Mouse (Mus musculus) heart, embryonic 13.5 days (tissue): ENCODE measurements around the gene Mon2. TPM values are rescaled to one million over a fixed set of nuclear protein-coding genes. Genes with fewer than 3 reads are reported as not detected.

Experiments
- ATAC-seq: fragments of 200-750 bp; cut with Nextera tagmentation; 2 replicates; pipeline ENCODE4 v1.8.0; 2017; ENCODE audit warnings: moderate TSS enrichment; ENCODE audit not compliant: insufficient number of reproducible peaks, low FRiP score, low TSS enrichment; ENCODE audit errors: extremely low read depth
- H3K27ac ChIP-seq: fragments of 300-500 bp; sonication (generic); replicated peaks from 2 replicates; pipeline ENCODE4 v1.5.1; 2015; ENCODE audit warnings: moderate library complexity, mild to moderate bottlenecking, inconsistent platforms
- H3K27me3 ChIP-seq: fragments of 300-500 bp; sonication (generic); replicated peaks from 2 replicates; pipeline ENCODE4 v1.6.1; 2015; ENCODE audit warnings: mild to moderate bottlenecking, inconsistent platforms
- H3K36me3 ChIP-seq: fragments of 300-500 bp; sonication (generic); 2 replicates; pipeline ENCODE4 v1.6.1; 2015; ENCODE audit warnings: mild to moderate bottlenecking, inconsistent platforms
- H3K4me1 ChIP-seq: fragments of 300-500 bp; sonication (generic); 2 replicates; pipeline ENCODE4 v1.6.1; 2015; ENCODE audit warnings: inconsistent platforms
- H3K4me2 ChIP-seq: fragments of 300-500 bp; sonication (generic); 2 replicates; pipeline ENCODE4 v1.6.1; 2015; ENCODE audit warnings: inconsistent platforms, mild to moderate bottlenecking, moderate library complexity
- H3K4me3 ChIP-seq: fragments of 300-500 bp; sonication (generic); 2 replicates; pipeline ENCODE4 v1.5.1; 2015; ENCODE audit warnings: moderate library complexity, mild to moderate bottlenecking, inconsistent platforms
- H3K9ac ChIP-seq: fragments of 300-500 bp; sonication (generic); 2 replicates; pipeline ENCODE4 v1.6.1; 2015; ENCODE audit warnings: inconsistent platforms, mild to moderate bottlenecking, moderate library complexity
- H3K9me3 ChIP-seq: fragments of 300-500 bp; sonication (generic); 2 replicates; pipeline ENCODE4 v1.6.1; 2016; ENCODE audit warnings: inconsistent platforms
- WGBS: fragments of 180-500 bp; shearing (Covaris S2); methylation state at CpG from one replicate; pipeline ENCODE4 v1.1.7; 2015; ENCODE audit warnings: mixed read lengths; 5-methylcytosine and 5-hydroxymethylcytosine counted together
- polyA plus RNA-seq: library from polyadenylated mRNA; unstranded; fragments of >200 nt; fragmentation: Nextera tagmentation; extraction: Ambion mirVana; gene quantifications from 2 replicates; pipeline ENCODE4 v1.2.1, GENCODE M21; 2015

Mon2 gene
- 18.5 and 21.0 TPM in 2 replicates for polyA plus RNA-seq

DNA sequence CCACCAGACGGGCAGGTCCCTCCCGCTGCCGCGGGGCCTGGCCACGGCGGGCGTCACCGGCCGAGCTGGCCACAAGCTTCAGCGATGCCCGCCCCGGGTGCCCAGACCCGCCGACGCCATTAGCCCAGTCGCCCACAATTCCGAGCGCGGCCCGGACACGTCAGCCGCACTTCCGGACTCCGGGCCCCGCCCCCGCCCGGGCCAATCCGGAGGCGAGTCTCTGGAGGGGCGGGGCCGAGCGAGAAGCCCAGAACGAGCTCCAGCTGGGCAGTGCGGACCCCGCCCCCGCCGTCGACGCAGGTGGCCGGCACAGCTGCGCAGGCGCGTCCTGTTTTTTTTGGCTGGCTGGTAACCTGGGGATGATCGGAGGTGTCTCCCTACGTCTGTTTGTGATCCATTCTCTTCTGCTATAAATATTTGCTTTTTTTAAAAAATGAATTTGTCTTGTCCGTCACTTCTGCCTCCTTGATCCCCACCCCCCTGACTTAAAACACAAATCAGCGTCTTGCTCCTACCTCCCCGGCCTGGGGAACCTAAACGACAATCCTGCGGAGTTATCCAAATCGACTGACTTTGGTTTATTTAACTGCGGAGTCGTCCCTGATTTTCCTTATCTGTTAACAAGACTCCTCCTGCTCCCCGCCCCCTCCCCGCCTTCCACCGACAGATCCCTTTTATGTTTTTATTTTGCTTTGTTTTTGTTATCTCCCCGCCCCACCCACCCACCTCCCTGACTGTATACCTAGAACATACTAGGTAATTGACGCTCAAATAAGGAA lies at the start of gene Mon2:
TSS of gene Mon2 (minus strand) at position 261 of the 779 bp plus-strand sequence.
- peak within 1 kb of the TSS; percentile 98 for H3K9ac ChIP-seq

DNA sequence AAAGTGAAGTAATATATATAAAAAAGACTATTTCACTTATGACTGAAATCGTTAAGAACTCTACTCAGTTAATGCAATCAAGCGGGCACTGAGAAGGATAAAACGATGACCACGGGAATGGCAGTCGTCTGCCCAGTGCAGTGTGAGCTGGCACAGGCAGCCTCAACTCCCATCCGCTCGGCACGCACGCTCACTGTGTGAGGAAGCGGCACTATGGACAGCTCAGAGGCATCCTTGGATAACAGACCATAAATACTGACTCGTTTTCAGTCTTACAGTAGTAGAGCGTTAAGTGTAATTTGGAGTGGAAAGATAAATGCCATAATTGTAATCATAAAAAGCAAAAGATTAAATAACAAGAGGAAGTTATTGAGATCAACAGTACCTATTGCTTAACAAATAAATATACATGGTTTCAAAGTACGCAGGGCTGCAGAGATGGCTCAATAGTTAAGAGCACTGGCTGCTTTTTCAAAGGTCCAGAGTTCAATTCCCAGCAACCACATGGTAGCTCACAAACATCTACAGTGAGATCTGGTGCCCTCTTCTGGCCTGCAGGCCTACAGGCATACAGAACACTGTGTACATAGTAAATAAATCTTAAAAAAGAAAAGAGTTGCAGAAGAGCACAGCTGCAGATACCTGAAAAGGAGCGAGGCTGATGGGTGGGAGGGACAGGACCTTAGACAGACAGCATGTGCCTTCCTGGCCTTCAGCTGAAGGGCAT lies 44.5 kb upstream of the Mon2 start:
- no peak for ATAC-seq
- Histone ChIP-seq H3K9me3 (no peaks in the 10 kb centered on the region), H3K27ac (no peak overlapping the region), H3K27me3 (no peaks in the 10 kb centered on the region), H3K4me2 (no peak overlapping the region), H3K4me3 (no peak overlapping the region), H3K36me3 (peaks cover 94% of the 10 kb centered on the region), H3K4me1 (0 out of 2 replicates have a peak, but pooled peaks cover 3% of the 10 kb centered on the region), H3K9ac (no peak overlapping the region)
- WGBS = 94% methylated on average over 14 of the region's 14 CpGs

More for the DNA sequence above, at the start of gene Mon2:
- H3K4me2 ChIP-seq = peak within 1 kb of the TSS; percentile 88
- peaks cover 34% of the 10 kb centered on the region for H3K4me1 ChIP-seq
- ATAC-seq = peak; percentile 99
- H3K36me3 ChIP-seq = peaks cover 9% of the 10 kb centered on the region
- H3K27me3 ChIP-seq = 0 out of 2 replicates have a peak, but pooled peaks cover 5% of the 10 kb centered on the region
- peak within 1 kb of the TSS; percentile 86 for H3K27ac ChIP-seq
- peak within 1 kb of the TSS; percentile 97 for H3K4me3 ChIP-seq
- no peaks in the 10 kb centered on the region for H3K9me3 ChIP-seq
- under 1% methylated on average over 58 of the region's 58 CpGs for WGBS

- H3K36me3 ChIP-seq = peaks cover 90% of the 10 kb centered on the region
These were observed 40.6 kb upstream of the Mon2 start for GRCm38 (mm10) chr10:123116861-123117260.

GRCm38 (mm10) chr10:123113466-123113865 lies 37.2 kb upstream of the Mon2 start:
- WGBS = 92% methylated on average over 8 of the region's 8 CpGs
- Histone ChIP-seq H3K36me3 (peaks cover 78% of the 10 kb centered on the region), H3K27ac (no peak overlapping the region), H3K4me2 (no peak overlapping the region), H3K4me1 (0 out of 2 replicates have a peak, but pooled peaks cover 3% of the 10 kb centered on the region), H3K4me3 (no peak overlapping the region), H3K27me3 (no peaks in the 10 kb centered on the region), H3K9me3 (no peaks in the 10 kb centered on the region), H3K9ac (no peak overlapping the region)
- no peak for ATAC-seq

More at GRCm38 (mm10) chr10:123116861-123117260, 40.6 kb upstream of the Mon2 start:
- no peak overlapping the region for H3K4me2 ChIP-seq
- no peaks in the 10 kb centered on the region for H3K4me1 ChIP-seq
- no peaks in the 10 kb centered on the region for H3K9me3 ChIP-seq
- H3K9ac ChIP-seq = no peak overlapping the region
- WGBS = 82% methylated on average over 14 of the region's 14 CpGs
- H3K27ac ChIP-seq = no peak overlapping the region
- H3K27me3 ChIP-seq = no peaks in the 10 kb centered on the region
- ATAC-seq = no peak
- H3K4me3 ChIP-seq = no peak overlapping the region

- Histone ChIP-seq H3K36me3 (peaks cover 73% of the 10 kb centered on the region), H3K27ac (no peak overlapping the region), H3K4me3 (no peak overlapping the region), H3K9me3 (no peaks in the 10 kb centered on the region), H3K4me2 (no peak overlapping the region), H3K27me3 (no peaks in the 10 kb centered on the region), H3K4me1 (0 out of 2 replicates have a peak, but pooled peaks cover 3% of the 10 kb centered on the region), H3K9ac (no peak overlapping the region)
- no peak for ATAC-seq
- WGBS = 88% methylated on average over 9 of the region's 9 CpGs
These were observed 36.5 kb upstream of the Mon2 start for GRCm38 (mm10) chr10:123112787-123113168.

DNA sequence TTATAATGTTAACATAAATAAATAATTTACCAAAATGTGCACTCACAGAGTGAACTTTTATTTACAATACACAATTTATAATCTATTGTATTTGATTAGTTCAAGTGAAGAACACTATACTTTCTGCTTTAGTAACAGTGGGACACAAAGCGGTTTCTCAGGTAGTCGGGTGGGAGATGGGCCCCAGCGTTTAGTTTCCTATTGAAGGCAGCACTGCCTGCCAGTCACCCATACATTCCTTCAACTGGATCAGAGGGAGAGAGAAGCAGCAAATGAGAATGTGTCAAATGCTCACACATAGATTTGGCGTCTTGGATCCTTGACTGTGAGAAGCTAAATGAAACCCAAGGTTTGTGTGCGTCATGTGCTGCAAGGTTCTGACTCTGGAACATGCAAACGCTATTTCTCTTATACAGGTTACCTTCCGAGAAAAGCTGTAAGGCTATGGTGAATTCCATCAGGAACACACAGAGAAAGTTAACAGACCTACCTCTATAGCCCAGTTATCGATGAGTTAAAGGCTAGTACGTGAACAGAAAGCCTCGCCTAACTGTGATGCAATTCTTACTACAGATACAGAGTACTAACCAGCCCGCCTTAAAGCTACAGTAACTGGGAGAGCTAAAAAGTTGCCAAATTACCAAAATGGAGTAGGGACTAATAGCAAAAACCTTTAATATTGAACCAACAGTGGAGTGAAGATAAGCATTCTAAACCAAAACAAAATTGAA lies 35.9 kb upstream of the Mon2 start:
- H3K9me3 ChIP-seq = no peaks in the 10 kb centered on the region
- no peak overlapping the region for H3K4me3 ChIP-seq
- no peak overlapping the region for H3K9ac ChIP-seq
- H3K4me2 ChIP-seq = no peak overlapping the region
- 87% methylated on average over 11 of the region's 11 CpGs for WGBS
- no peak overlapping the region for H3K27ac ChIP-seq
- H3K4me1 ChIP-seq = 0 out of 2 replicates have a peak, but pooled peaks cover 3% of the 10 kb centered on the region
- ATAC-seq = no peak
- no peaks in the 10 kb centered on the region for H3K27me3 ChIP-seq
- peaks cover 71% of the 10 kb centered on the region for H3K36me3 ChIP-seq

- Histone ChIP-seq H3K9ac (no peak overlapping the region), H3K36me3 (peaks cover 54% of the 10 kb centered on the region), H3K9me3 (no peaks in the 10 kb centered on the region), H3K4me1 (0 out of 2 replicates have a peak, but pooled peaks cover 3% of the 10 kb centered on the region), H3K4me2 (no peak overlapping the region), H3K27ac (no peak overlapping the region), H3K4me3 (no peak overlapping the region), H3K27me3 (no peaks in the 10 kb centered on the region)
- no peak for ATAC-seq
- WGBS = 67% methylated on average over 11 of the region's 11 CpGs
These were observed 34.2 kb upstream of the Mon2 start for GRCm38 (mm10) chr10:123110548-123110947.

DNA sequence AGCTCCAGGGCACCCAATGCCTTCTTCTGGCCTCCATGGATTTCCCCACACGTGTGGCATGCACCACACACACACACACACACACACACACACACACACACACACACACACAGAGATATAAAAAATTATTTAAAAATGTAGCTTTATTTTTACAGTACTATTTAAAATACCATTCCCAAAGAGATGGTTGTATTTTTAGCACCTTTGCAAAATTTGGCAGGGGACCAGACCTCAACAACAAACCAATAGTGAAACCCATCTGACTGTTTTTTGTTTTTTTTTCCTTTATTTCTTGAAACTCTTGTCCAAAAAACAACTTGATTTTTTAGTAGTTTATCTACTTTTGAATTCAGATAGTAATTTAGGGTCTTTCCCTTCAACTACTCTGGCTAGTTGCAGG lies 32.2 kb upstream of the Mon2 start:
- Histone ChIP-seq H3K27me3 (no peaks in the 10 kb centered on the region), H3K4me1 (0 out of 2 replicates have a peak, but pooled peaks cover 3% of the 10 kb centered on the region), H3K36me3 (peaks cover 38% of the 10 kb centered on the region), H3K27ac (no peak overlapping the region), H3K4me3 (no peak overlapping the region), H3K4me2 (no peak overlapping the region), H3K9me3 (no peaks in the 10 kb centered on the region), H3K9ac (no peak overlapping the region)
- WGBS = 80% methylated on average over 1 of the region's 1 CpGs
- ATAC-seq = no peak

DNA sequence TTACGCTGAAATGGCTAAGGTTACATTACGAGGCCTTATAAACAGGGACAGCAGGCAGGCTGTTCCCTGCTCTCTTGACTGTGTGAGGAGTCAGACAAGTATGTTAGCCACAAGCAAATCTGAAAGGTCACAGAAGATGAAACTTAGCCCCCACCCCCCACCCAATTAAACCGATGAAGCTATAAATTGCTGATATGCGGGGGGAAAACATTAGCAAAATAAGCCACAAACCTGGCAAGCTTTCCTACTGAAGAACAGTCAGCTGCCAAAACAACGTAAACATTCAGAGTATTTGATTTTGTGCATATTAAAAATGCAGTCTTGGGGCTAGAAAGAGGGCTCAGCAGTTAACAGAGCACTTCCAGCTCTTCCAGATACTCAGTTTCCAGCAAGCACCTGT lies 31.8 kb upstream of the Mon2 start:
- Histone ChIP-seq H3K9me3 (no peaks in the 10 kb centered on the region), H3K4me2 (no peak overlapping the region), H3K4me3 (no peak overlapping the region), H3K36me3 (peaks cover 34% of the 10 kb centered on the region), H3K9ac (no peak overlapping the region), H3K4me1 (0 out of 2 replicates have a peak, but pooled peaks cover 3% of the 10 kb centered on the region), H3K27me3 (no peaks in the 10 kb centered on the region), H3K27ac (no peak overlapping the region)
- no peak for ATAC-seq
- 94% methylated on average over 5 of the region's 5 CpGs for WGBS

DNA sequence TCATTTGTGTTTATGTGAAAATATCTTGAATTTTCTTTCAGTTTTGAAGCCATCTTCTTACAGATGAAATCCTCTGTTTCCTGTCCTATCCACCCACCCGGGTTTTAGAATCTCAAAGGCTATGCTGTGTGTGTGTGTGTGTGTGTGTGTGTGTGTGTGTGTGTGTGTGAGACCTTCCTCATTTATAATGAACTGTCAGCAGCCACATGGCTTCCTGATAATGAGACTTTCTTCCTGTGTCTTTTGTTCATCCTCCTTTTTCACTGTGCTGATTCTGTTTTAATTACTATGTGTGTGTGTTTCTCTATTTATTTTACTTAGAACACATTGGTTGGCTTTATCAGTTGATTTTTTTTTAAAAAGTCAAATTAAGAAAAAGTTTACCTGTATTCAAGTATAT lies 25.0 kb upstream of the Mon2 start:
- no peak for ATAC-seq
- no peak overlapping the region for H3K27ac ChIP-seq
- no peaks in the 10 kb centered on the region for H3K9me3 ChIP-seq
- H3K4me2 ChIP-seq = no peak overlapping the region
- peaks cover 2% of the 10 kb centered on the region; the same call in 1 of the 2 replicates for H3K4me1 ChIP-seq
- H3K36me3 ChIP-seq = no peaks in the 10 kb centered on the region
- 94% methylated on average over 1 of the region's 1 CpGs for WGBS
- H3K27me3 ChIP-seq = no peaks in the 10 kb centered on the region
- no peak overlapping the region for H3K9ac ChIP-seq
- no peak overlapping the region for H3K4me3 ChIP-seq

DNA sequence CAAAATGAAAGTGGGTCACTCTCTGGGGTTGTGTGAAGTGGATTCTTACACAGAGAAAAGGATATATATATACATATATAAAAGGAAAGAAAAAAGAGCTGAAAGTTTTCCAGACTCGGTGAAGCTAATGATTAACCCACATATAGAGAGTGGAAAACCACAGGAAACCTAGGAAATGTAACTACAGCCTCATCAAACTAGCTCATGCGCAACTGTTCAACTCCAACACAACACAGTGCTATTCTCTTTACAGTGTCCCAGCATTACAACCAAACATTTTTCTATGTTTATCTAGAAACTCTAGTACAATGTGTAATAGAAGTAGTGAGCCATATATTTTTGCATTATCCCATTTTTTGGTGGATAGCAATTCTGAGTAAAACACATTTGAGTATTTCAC lies 24.3 kb upstream of the Mon2 start:
- Histone ChIP-seq H3K4me2 (no peak overlapping the region), H3K27me3 (no peaks in the 10 kb centered on the region), H3K27ac (no peak overlapping the region), H3K4me3 (no peak overlapping the region), H3K9ac (no peak overlapping the region), H3K36me3 (no peaks in the 10 kb centered on the region), H3K4me1 (peaks cover 2% of the 10 kb centered on the region; the same call in 1 of the 2 replicates), H3K9me3 (no peaks in the 10 kb centered on the region)
- WGBS = 73% methylated on average over 2 of the region's 2 CpGs
- ATAC-seq = no peak
